ENCODE assay signal across 15 mouse cellular contexts in genomic region chr5:147147340-147147739, GRCm38 (mm10). TPM values are rescaled to one million over a fixed set of nuclear protein-coding genes. Genes with fewer than 3 reads are reported as not detected.
DNase-seq lines count a peak whose midpoint lies in the region; ATAC-seq and TF ChIP-seq lines count a peak whose summit lies in the region.
"Had no signal": no experiment of that assay in that cellular context is flagged by ENCODE, and none has a peak within 500 bp of the region (broad histone marks: within the 10 kb centered on the region; RNA-seq: fewer than 3 reads in every experiment).

No protein-coding gene starts in this region.

- H3K27ac ChIP-seq in lung, embryonic 14.5 days (ENCODE audit: low read depth) = no peak overlapping the region
- H3K27ac ChIP-seq in bone marrow, adult 2 months (ENCODE audit: control insufficient read depth, insufficient read depth, low read depth, low read length, poor library complexity) = no peak overlapping the region
- H3K27ac ChIP-seq in small intestine, adult 2 months (ENCODE audit: insufficient read depth, low read depth, low read length) = no peak overlapping the region
- H3K27ac ChIP-seq: forebrain, embryonic 15.5 days had no signal

- H3K4me1 ChIP-seq in lung, embryonic 14.5 days (ENCODE audit: insufficient read depth) = no peaks in the 10 kb centered on the region
- H3K4me1 ChIP-seq in bone marrow, adult 2 months (ENCODE audit: control insufficient read depth, insufficient read depth, low read length) = no peaks in the 10 kb centered on the region
- H3K4me1 ChIP-seq in small intestine, adult 2 months (ENCODE audit: control insufficient read depth, insufficient read depth, insufficient read length, low read length) = no peaks in the 10 kb centered on the region
- H3K4me1 ChIP-seq: forebrain, embryonic 15.5 days had no signal

- H3K27me3 ChIP-seq in lung, embryonic 14.5 days (ENCODE audit: insufficient read depth, low read length) = no peaks in the 10 kb centered on the region
- H3K27me3 ChIP-seq in small intestine, adult 2 months (ENCODE audit: control insufficient read depth, insufficient read depth, low read length) = no peaks in the 10 kb centered on the region

- H3K36me3 ChIP-seq in lung, embryonic 14.5 days (ENCODE audit: insufficient read depth) = no peaks in the 10 kb centered on the region
- H3K36me3 ChIP-seq in small intestine, adult 2 months (ENCODE audit: control insufficient read depth, insufficient read depth, low read length) = no peaks in the 10 kb centered on the region
- H3K36me3 ChIP-seq: forebrain, embryonic 15.5 days had no signal

- no peak overlapping the region for H3K4me3 ChIP-seq in lung, embryonic 14.5 days (ENCODE audit: low read depth, low read length)
- no peak overlapping the region for H3K4me3 ChIP-seq in bone marrow, adult 2 months (replicated peaks; ENCODE audit: control insufficient read depth, low read depth, low read length)
- no peak overlapping the region for H3K4me3 ChIP-seq in small intestine, adult 2 months (ENCODE audit: low read depth, low read length)
- H3K4me3 ChIP-seq: forebrain, embryonic 15.5 days had no signal

- TF ChIP-seq POLR2A in bone marrow, adult 2 months (IDR thresholded peaks at IDR 0.05; ENCODE audit: borderline replicate concordance, control insufficient read depth, low read depth, low read length) = no peak
- TF ChIP-seq POLR2A in small intestine, adult 2 months (IDR thresholded peaks at IDR 0.05; ENCODE audit: low read depth, low read length) = no peak

- 0 out of 2 replicates have a peak, but pooled peaks cover 3% of the 10 kb centered on the region for H3K9me3 ChIP-seq in lung, embryonic 14.5 days (ENCODE audit: low read depth, low read length)

- H3K9ac ChIP-seq in lung, embryonic 14.5 days = no peak overlapping the region
- H3K9ac ChIP-seq: forebrain, embryonic 15.5 days had no signal

- H3K4me2 ChIP-seq in lung, embryonic 14.5 days = no peak overlapping the region
- H3K4me2 ChIP-seq: forebrain, embryonic 15.5 days had no signal

- no peak for ATAC-seq in CD4-positive, CD25-positive, alpha-beta regulatory T cell, adult 4 months
- no peak for ATAC-seq in lung, embryonic 14.5 days (ENCODE audit: insufficient read depth)
- ATAC-seq: forebrain, embryonic 15.5 days had no signal

- DNase-seq in CD4-positive, CD25-positive, alpha-beta regulatory T cell, adult 2 months (ENCODE audit: low read depth, low spot score) = peak; percentile 27
- no peak for DNase-seq in lung, embryonic 14.5 days
- DNase-seq in lung, postnatal 14 days = no peak
- no peak for DNase-seq in right cerebral cortex, postnatal 36 days (ENCODE audit: low spot score in 2 of 2)
- no peak for DNase-seq in adrenal gland, postnatal 14 days
- DNase-seq: cerebellum, postnatal 14 days; kidney, postnatal 4 days had no signal

- TF ChIP-seq CTCF in lung, embryonic 14.5 days (IDR thresholded peaks at IDR 0.05; ENCODE audit: low read depth) = peak; percentile 34
- TF ChIP-seq CTCF in bone marrow, adult 2 months (IDR thresholded peaks at IDR 0.05; ENCODE audit: control insufficient read depth, insufficient read depth, low read length) = peak; percentile 50
- TF ChIP-seq CTCF in small intestine, adult 2 months (IDR thresholded peaks at IDR 0.05; ENCODE audit: extremely low read depth, insufficient read length, insufficient replicate concordance, low read depth, low read length) = peak; percentile 57; the same call in 1 of the 2 replicates

RNA-seq across cellular contexts. Expression of gene Gsx1, which starts 41.2 kb away (rescaled TPM):
- not detected for polyA plus RNA-seq in CD4-positive, CD25-positive, alpha-beta regulatory T cell, adult 4 months (2017; shearing (Covaris generic))
- polyA plus RNA-seq in lung, embryonic 14.5 days (2014; fragmentation: Nextera tagmentation; extraction: Ambion mirVana) = not detected in 2 replicates
- not detected in 2 replicates for polyA plus RNA-seq in bone marrow, adult 2 months (2011; ENCODE audit: insufficient read depth, insufficient read length, low replicate concordance, missing spikeins)
- polyA plus RNA-seq in small intestine, adult 2 months (2012; rRNA removed) = not detected in 2 replicates
- not detected in 2 replicates for total RNA-seq in adrenal gland, postnatal 14 days (2021)
- total RNA-seq: gastrocnemius, postnatal 4 days had no signal
- polyA plus RNA-seq: embryonic facial prominence, embryonic 14.5 days; heart, postnatal 0 days; limb, embryonic 11.5 days had no signal
